Mouse (Mus musculus): ENCODE measurements at regions not wholly inside any gene's neighbourhood (a gene's known extent, or its start where the extent isn't known, plus 50 kb on each side); places are given as distances from the start of the nearest gene placed in this dataset.

DNA sequence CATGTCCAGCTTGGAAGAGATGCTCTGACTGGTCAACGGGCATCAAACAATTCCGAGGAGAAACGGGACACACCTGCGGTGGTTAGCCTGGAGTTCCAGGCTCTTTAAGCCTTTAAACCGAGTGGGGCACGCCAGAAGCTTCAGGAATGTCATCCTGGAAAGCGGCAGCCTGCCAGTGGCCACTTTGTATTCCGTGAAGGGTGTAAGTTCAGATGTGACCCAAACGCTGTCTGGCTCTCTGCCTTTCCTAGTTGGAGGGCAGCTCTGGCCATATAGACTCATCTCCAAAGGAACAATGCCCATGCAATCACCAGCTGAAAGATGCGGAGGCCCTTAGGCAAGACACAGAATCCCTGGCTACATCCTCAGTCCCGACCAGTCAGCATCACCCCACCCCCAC, 597.8 kb upstream of the Gm10131 start:
- no peak for TF ChIP-seq POU5F1 (IDR thresholded peaks at IDR 0.05; ENCODE audit: borderline replicate concordance, low read length)
- TF ChIP-seq CTCF (conservative IDR thresholded peaks at IDR 0.05; ENCODE audit: low read length), result no peak

All from E14TG2a.4 (cell line).